Mouse (Mus musculus) lung, adult 10 weeks (tissue): Measurements from ENCODE around the gene Acvr1. TPM values are rescaled to one million over a fixed set of nuclear protein-coding genes. Genes with fewer than 3 reads are reported as not detected.

Source experiments
- polyA plus RNA-seq: library from polyadenylated mRNA; stranded (reverse); fragments of 350-450 nt; fragmentation: Illumina TruSeq; extraction: RNeasy Lipid Tissue Mini Kit (QIAGEN cat#74804); gene quantifications from one replicate; pipeline ENCODE4 v1.2.3, GENCODE M21; 2014; ENCODE audit warnings: low read depth, low replicate concordance; ENCODE audit not compliant: insufficient read depth

Gene Acvr1
- 10.6 TPM for polyA plus RNA-seq

DNA sequence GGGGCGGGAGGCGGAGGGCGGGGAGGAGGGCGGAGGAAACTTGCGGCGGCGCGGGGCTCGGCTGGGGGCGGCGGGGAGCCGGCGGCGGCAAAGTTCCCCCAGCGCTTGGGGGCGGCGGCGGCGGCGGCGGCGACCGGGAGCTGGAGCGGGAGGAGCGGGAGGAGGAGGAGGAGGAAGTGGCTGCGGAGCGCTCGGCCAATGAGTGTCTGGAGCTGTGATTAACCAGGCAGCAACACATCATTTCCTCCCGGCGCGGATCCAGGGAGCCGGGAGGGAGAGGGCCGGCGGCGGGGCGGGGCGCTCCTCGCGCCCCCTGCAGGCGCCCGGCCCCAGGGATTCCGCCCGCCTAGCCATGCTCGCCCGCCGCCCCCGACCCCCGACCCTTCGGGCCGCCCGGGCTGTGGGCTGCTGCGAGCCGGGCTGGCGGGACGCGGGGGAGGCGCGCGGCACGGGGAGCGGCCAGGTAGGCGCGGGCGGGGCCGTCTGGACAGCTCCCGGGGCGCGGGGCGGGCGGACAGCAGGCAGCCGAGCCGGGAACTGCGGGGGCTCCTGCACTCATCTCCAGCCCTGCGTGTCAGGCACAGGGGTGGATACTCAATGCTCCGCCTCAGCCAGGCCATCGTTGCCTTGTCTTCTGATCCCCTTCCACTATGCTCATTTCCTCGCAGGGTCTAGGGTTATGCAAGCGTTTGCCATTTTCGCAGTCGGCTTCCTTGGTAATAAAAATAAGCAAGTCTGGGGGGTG lies at the start of gene Acvr1, which contains the start of gene Upp2:
Gene Acvr1 (minus strand): TSS at position 92 of the 745 bp plus-strand sequence.
Gene Upp2 (plus strand): TSS at position 233 of the 745 bp plus-strand sequence.

DNA sequence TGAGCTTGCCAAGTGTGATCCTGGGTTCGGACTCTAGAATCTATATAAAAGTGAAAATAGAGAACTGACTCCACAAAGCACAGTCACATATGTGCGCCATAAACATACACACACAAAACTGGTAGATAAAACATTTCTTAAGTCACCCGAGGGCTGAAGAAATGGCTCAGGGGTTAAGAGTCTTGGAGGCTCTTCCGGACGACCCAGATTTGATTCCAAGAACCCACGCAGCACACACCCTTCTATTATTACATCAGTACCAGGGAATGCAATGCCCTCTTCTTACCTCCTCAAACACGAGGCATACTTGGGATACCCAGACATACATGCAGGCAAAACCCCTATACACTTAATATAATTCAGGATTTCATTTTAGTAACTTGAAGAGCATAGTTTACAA lies 97.1 kb downstream of the Acvr1 start, which contains the start of gene Gm17409:
Gene Gm17409 (plus strand): TSS at position 301 of the 400 bp plus-strand sequence.

DNA sequence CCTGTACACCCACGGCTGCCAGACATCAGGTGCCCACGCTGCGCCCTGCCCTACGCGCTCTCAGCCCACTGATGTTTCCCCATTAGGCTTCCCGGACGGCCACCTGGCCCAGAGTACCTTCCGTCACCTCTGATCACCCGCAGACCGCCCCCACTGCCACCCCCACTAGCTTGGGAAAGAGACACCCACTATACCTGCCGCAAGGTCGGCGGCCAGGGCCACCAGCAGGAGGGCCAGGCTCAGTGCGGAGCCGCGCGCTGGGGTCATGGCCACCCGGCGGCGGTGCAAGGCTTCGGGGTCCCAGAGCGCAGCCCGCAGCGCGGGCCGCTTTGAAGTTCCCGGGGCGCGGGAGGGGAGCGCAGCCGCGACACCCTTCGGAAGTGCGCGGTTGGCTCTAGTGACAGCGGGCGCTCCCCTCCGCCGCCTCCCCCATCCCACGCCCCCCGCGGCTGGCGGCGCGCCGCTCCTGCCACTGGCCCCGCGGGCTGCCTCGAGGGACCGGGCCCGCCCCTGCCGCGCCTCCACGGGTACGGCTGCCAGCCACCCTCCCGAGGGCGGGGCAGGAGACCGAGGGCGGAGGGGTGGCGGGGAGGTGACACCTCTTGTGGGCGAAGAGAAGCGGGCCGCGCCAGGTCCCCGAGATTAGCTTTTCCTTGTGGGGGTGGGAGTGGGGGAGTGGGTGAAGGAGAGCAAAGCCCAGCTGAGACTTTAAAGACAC lies 209.4 kb downstream of the Acvr1 start, which contains the start of gene Acvr1c:
Gene Acvr1c (minus strand): TSS at position 482 of the 718 bp plus-strand sequence.

Other genes with a start within 250 kb of the Acvr1 start
- gene Acvr1c, start 209.3 kb downstream of the Acvr1 start, polyA plus RNA-seq = 0.40 TPM
- gene Gm17409, start 97.0 kb downstream of the Acvr1 start, polyA plus RNA-seq = not detected
- 13.3 TPM for gene Upp2, start 141 bp upstream of the Acvr1 start, polyA plus RNA-seq